Mouse (Mus musculus) embryonic facial prominence, embryonic 12.5 days (tissue): Measurements from ENCODE around the gene Vps37c. TPM values are rescaled to one million over a fixed set of nuclear protein-coding genes. Genes with fewer than 3 reads are reported as not detected.

Experiments used
- ATAC-seq: fragments of 200-750 bp; cut with Nextera tagmentation; 2 replicates; pipeline ENCODE4 v1.8.0; 2017; ENCODE audit not compliant: insufficient number of reproducible peaks, insufficient read depth, low FRiP score, low TSS enrichment
- H3K27ac ChIP-seq: fragments of 300-500 bp; sonication (generic); 2 replicates; pipeline ENCODE4 v1.5.1; 2016; ENCODE audit warnings: mild to moderate bottlenecking
- H3K27me3 ChIP-seq: fragments of 300-500 bp; sonication (generic); 2 replicates; pipeline ENCODE4 v1.6.1; 2016; ENCODE audit warnings: mild to moderate bottlenecking, moderate library complexity
- H3K36me3 ChIP-seq: fragments of 300-500 bp; sonication (generic); 2 replicates; pipeline ENCODE4 v1.6.1; 2016; ENCODE audit warnings: mild to moderate bottlenecking
- H3K4me1 ChIP-seq: fragments of 300-500 bp; sonication (generic); 2 replicates; pipeline ENCODE4 v1.6.1; 2016
- H3K4me2 ChIP-seq: fragments of 300-500 bp; sonication (generic); replicated peaks from 2 replicates; pipeline ENCODE4 v1.6.1; 2016; ENCODE audit warnings: mild to moderate bottlenecking, moderate library complexity
- H3K4me3 ChIP-seq: fragments of 300-500 bp; sonication (generic); 2 replicates; pipeline ENCODE4 v1.5.1; 2016; ENCODE audit warnings: mild to moderate bottlenecking
- H3K9ac ChIP-seq: fragments of 300-500 bp; sonication (generic); 2 replicates; pipeline ENCODE4 v1.6.1; 2016; ENCODE audit warnings: mild to moderate bottlenecking, moderate library complexity
- H3K9me3 ChIP-seq: fragments of 300-500 bp; sonication (generic); 2 replicates; pipeline ENCODE4 v1.6.1; 2016; ENCODE audit warnings: mild to moderate bottlenecking, moderate library complexity
- WGBS: fragments of 180-500 bp; shearing (Covaris S2); methylation state at CpG from one replicate; pipeline ENCODE4 v1.1.7; 2016; 5-methylcytosine and 5-hydroxymethylcytosine counted together
- polyA plus RNA-seq: library from polyadenylated mRNA; unstranded; fragments of >200 nt; fragmentation: Nextera tagmentation; extraction: Ambion mirVana; gene quantifications from 2 replicates; pipeline ENCODE4 v1.2.1, GENCODE M21; 2016

Vps37c gene
- polyA plus RNA-seq, 1 experiment from 2014 or later = 35.0 TPM

DNA sequence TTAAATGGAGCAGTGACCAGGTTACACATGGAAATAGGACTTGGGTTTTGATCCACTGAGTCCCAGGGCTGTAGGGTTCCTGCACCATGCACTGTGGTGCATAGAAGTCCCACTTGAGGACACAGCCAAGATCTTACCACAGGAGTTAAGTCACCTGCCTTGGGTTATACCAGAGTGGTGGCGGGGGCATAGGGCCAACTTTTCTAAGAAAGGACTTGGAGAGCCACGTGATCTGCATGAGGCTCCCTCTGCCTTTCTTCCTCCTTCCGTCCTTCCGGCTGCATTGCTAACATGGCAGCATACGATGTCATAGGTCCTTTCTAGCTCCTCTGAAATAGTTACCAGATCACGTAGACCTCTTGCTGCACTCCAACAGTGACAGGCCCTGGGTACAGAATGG lies 26.9 kb downstream of the Vps37c start:
- no peak overlapping the region for H3K27ac ChIP-seq
- H3K4me2 ChIP-seq = no peak overlapping the region
- H3K9me3 ChIP-seq = no peaks in the 10 kb centered on the region
- peaks cover 36% of the 10 kb centered on the region for H3K36me3 ChIP-seq
- WGBS = 86% methylated on average over 6 of the region's 6 CpGs
- peaks cover 2% of the 10 kb centered on the region; the same call in 1 of the 2 replicates for H3K4me1 ChIP-seq
- ATAC-seq = no peak
- no peaks in the 10 kb centered on the region for H3K27me3 ChIP-seq
- no peak overlapping the region for H3K4me3 ChIP-seq
- no peak overlapping the region for H3K9ac ChIP-seq

DNA sequence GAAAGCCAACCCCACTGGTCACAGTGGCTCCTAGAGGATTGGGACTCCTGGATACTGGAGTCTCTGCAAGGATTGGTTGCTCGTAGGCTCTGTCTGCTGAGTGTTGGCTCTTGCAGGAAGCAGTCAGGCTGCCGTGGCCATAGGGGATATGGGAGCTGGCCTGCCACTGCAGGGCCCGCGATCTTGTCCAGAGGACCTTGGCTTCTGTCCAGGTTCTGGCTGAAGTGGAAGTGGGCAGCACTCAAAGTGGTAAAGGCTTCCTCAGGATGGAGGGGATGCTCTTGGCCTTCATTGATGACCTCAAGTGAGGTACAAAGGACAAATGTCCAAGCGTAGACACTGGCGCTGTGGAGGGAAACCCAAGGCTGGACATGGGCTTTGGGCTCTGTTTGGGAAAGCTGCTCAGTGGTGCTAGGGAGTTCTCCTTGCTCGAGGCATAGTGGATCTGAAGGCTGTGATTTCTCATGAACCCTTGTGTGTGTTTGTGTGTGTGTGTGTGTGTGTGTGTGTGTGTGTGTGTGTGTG lies 29.8 kb downstream of the Vps37c start:
- H3K4me3 ChIP-seq = no peak overlapping the region
- H3K9ac ChIP-seq = no peak overlapping the region
- peaks cover 12% of the 10 kb centered on the region for H3K4me1 ChIP-seq
- H3K4me2 ChIP-seq = no peak overlapping the region
- no peak overlapping the region for H3K27ac ChIP-seq
- 81% methylated on average over 7 of the region's 7 CpGs for WGBS
- no peak for ATAC-seq
- peaks cover 9% of the 10 kb centered on the region for H3K36me3 ChIP-seq
- H3K9me3 ChIP-seq = no peaks in the 10 kb centered on the region
- no peaks in the 10 kb centered on the region for H3K27me3 ChIP-seq

GRCm38 (mm10) chr19:10719751-10720150 lies 31.2 kb downstream of the Vps37c start:
- Histone ChIP-seq H3K9ac (no peak overlapping the region), H3K4me3 (no peak overlapping the region), H3K4me1 (peaks cover 12% of the 10 kb centered on the region), H3K9me3 (no peaks in the 10 kb centered on the region), H3K27ac (no peak overlapping the region), H3K4me2 (no peak overlapping the region), H3K36me3 (no peaks in the 10 kb centered on the region), H3K27me3 (no peaks in the 10 kb centered on the region)
- ATAC-seq = no peak
- WGBS = 20% methylated on average over 2 of the region's 2 CpGs

DNA sequence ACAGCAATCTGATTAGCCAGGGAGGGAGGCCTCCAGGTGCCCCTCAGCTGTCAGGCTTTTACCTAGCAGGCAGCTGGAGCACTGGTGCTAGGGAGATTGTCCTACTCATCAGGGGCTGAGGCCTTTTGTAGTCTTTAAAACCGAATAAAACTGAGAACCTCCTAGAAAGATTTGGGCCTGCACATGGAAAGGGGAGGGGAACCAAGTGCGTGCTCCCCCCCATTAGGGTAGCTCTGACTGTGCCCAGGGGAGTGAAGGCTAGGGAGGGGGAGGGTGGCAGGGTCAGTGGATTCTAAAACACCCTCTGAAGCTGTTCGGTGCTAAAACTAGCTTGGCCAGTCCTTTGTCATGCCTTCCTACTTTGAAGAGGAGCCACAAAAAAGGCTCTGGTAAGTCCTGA lies 32.0 kb downstream of the Vps37c start:
- H3K4me3 ChIP-seq = no peak overlapping the region
- H3K4me2 ChIP-seq = no peak overlapping the region
- no peak for ATAC-seq
- H3K27me3 ChIP-seq = no peaks in the 10 kb centered on the region
- 22% methylated on average over 3 of the region's 3 CpGs for WGBS
- H3K4me1 ChIP-seq = peaks cover 12% of the 10 kb centered on the region
- no peak overlapping the region for H3K27ac ChIP-seq
- H3K36me3 ChIP-seq = no peaks in the 10 kb centered on the region
- H3K9me3 ChIP-seq = no peaks in the 10 kb centered on the region
- H3K9ac ChIP-seq = no peak overlapping the region

- no peak for ATAC-seq
- no peak overlapping the region for H3K27ac ChIP-seq
These were observed 32.5 kb downstream of the Vps37c start for GRCm38 (mm10) chr19:10721064-10721463.

GRCm38 (mm10) chr19:10723084-10723483 lies 34.5 kb downstream of the Vps37c start:
- Histone ChIP-seq H3K4me2 (no peak overlapping the region), H3K27ac (no peak overlapping the region; the same call in 1 of the 2 replicates), H3K36me3 (no peaks in the 10 kb centered on the region), H3K9ac (no peak overlapping the region), H3K9me3 (no peaks in the 10 kb centered on the region), H3K27me3 (no peaks in the 10 kb centered on the region), H3K4me3 (no peak overlapping the region), H3K4me1 (peaks cover 12% of the 10 kb centered on the region)
- WGBS = 23% methylated on average over 13 of the region's 13 CpGs
- ATAC-seq = no peak

More at GRCm38 (mm10) chr19:10721064-10721463, 32.5 kb downstream of the Vps37c start:
- H3K4me3 ChIP-seq = no peak overlapping the region
- no peaks in the 10 kb centered on the region for H3K36me3 ChIP-seq
- peaks cover 12% of the 10 kb centered on the region for H3K4me1 ChIP-seq
- H3K9ac ChIP-seq = no peak overlapping the region
- WGBS = 49% methylated on average over 5 of the region's 5 CpGs
- no peak overlapping the region for H3K4me2 ChIP-seq
- H3K9me3 ChIP-seq = no peaks in the 10 kb centered on the region
- no peaks in the 10 kb centered on the region for H3K27me3 ChIP-seq

DNA sequence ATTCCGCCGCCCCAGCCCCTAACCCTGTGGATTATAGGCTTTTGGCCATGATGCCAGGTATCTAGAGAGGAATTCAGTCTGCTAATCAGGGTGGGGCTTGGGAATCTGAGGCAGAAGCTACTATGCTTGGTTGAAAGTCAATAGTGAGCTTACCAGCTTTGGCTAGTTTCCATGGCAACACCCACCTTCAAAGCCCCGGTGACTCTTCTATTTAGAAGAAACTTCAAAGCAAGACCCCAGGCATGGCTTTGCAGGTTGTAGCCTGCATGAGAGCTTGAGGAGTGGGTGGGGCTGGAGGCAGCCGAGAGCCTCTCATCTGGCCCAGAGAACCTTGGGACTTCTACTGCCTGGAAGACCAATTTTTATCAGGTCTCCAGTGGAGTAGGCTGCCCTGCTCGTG lies 35.1 kb downstream of the Vps37c start:
- Histone ChIP-seq H3K36me3 (no peaks in the 10 kb centered on the region), H3K4me2 (no peak overlapping the region), H3K27me3 (no peaks in the 10 kb centered on the region), H3K27ac (no peak overlapping the region), H3K9ac (no peak overlapping the region), H3K4me3 (no peak overlapping the region), H3K4me1 (peaks cover 12% of the 10 kb centered on the region), H3K9me3 (no peaks in the 10 kb centered on the region)
- no peak for ATAC-seq
- 38% methylated on average over 5 of the region's 5 CpGs for WGBS

DNA sequence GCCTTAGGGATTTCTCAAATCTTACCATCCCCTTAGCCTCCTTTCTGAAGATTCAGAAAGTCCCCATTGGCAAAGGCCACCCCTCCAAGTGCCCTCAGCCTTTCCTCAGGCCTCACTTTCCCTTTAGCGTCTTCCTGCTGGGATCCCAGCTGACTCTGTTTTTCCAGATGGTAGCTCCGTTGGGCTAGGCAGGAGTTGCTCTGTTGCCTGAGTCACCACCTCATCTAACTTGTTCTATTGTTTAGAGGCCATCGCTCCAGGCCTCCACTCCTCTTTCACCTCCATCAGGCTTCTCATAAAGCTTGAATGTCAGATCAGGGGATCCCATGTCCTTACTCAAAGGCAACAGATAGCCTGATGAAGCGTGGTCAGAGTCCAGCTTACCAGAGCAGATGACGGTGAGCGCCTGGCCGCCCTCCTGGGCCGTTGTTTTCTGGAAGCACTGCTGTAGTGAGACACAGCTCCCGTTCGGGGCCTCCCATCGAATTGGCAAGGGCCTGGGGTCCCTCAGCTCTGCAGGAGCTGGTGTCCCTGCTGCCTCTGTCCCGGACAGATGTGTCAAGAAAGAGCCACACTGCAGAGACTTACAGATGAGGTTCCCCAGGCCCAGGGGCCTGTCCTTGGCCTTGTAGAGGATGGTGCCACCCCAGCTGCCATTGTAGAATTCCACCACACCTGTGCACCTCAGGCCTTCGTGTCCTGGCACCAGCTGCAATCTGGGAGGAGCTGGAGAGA lies 36.3 kb downstream of the Vps37c start:
- no peak overlapping the region for H3K27ac ChIP-seq
- 69% methylated on average over 13 of the region's 13 CpGs for WGBS
- no peak for ATAC-seq
- no peak overlapping the region for H3K4me2 ChIP-seq
- no peak overlapping the region for H3K9ac ChIP-seq
- H3K27me3 ChIP-seq = no peaks in the 10 kb centered on the region
- peaks cover 12% of the 10 kb centered on the region for H3K4me1 ChIP-seq
- H3K9me3 ChIP-seq = no peaks in the 10 kb centered on the region
- H3K36me3 ChIP-seq = no peaks in the 10 kb centered on the region
- no peak overlapping the region for H3K4me3 ChIP-seq

DNA sequence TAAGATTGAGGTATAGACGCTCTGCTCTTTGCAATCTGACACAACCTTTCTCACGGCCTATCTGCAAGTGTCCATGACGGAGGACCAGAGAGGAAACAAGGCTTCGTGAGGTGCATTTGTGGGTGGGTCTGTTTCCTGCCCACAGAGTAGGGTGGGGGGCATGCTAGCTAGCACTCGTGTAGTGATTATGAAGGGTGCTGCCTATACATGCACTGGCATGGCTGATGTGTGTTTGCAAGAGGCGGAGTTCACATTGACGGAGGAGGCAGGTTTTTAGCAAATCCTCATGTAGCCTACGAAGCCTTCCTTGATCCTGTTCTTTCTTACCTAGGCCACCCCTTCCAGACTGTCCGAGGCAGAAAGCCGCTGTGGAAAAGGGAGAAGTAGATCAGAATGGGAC lies 41.4 kb downstream of the Vps37c start:
- WGBS = 88% methylated on average over 10 of the region's 10 CpGs
- Histone ChIP-seq H3K4me2 (no peak overlapping the region), H3K4me3 (no peak overlapping the region), H3K27ac (no peak overlapping the region), H3K9ac (no peak overlapping the region), H3K36me3 (no peaks in the 10 kb centered on the region), H3K4me1 (no peaks in the 10 kb centered on the region), H3K27me3 (no peaks in the 10 kb centered on the region), H3K9me3 (no peaks in the 10 kb centered on the region)
- peak; percentile 44; the same call in 1 of the 2 replicates for ATAC-seq

- WGBS = 69% methylated on average over 5 of the region's 5 CpGs
- ATAC-seq = no peak
- Histone ChIP-seq H3K4me1 (no peaks in the 10 kb centered on the region), H3K4me2 (no peak overlapping the region), H3K9ac (no peak overlapping the region), H3K9me3 (no peaks in the 10 kb centered on the region), H3K4me3 (no peak overlapping the region), H3K27ac (no peak overlapping the region), H3K36me3 (no peaks in the 10 kb centered on the region), H3K27me3 (no peaks in the 10 kb centered on the region)
These were observed 41.9 kb downstream of the Vps37c start for GRCm38 (mm10) chr19:10730469-10730868.

- no peaks in the 10 kb centered on the region for H3K4me1 ChIP-seq
- H3K27ac ChIP-seq = no peak overlapping the region
- no peaks in the 10 kb centered on the region for H3K9me3 ChIP-seq
- H3K36me3 ChIP-seq = no peaks in the 10 kb centered on the region
- no peak overlapping the region for H3K4me2 ChIP-seq
- 93% methylated on average over 7 of the region's 7 CpGs for WGBS
- ATAC-seq = no peak
- H3K27me3 ChIP-seq = no peaks in the 10 kb centered on the region
- no peak overlapping the region for H3K4me3 ChIP-seq
- no peak overlapping the region for H3K9ac ChIP-seq
These were observed 43.4 kb downstream of the Vps37c start for GRCm38 (mm10) chr19:10731975-10732374.

DNA sequence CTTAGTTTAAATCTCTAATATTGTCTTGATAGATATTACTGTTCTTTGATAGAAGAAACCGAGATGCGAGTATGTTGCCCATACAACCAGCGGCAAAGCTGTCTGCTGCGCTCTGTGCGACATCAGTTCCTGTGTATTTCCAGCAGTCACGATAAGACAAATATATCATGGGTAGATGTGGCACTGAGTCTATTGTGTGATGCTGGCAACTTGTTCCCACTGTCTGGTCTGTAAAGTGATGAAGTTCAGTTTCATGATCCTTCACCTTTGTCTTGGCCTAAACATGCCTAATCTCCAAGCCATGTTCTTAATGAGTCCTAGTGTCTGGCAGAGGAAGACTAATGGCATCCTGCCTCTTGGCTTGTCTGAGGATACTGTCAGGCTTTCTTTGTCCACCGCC lies 44.2 kb downstream of the Vps37c start:
- no peak overlapping the region for H3K27ac ChIP-seq
- WGBS = 92% methylated on average over 7 of the region's 7 CpGs
- no peak overlapping the region for H3K9ac ChIP-seq
- H3K4me3 ChIP-seq = no peak overlapping the region
- ATAC-seq = no peak
- H3K4me1 ChIP-seq = no peaks in the 10 kb centered on the region
- H3K9me3 ChIP-seq = no peaks in the 10 kb centered on the region
- H3K27me3 ChIP-seq = no peaks in the 10 kb centered on the region
- no peak overlapping the region for H3K4me2 ChIP-seq
- no peaks in the 10 kb centered on the region for H3K36me3 ChIP-seq
